Mouse (Mus musculus): ENCODE measurements around the gene Etfa. TPM values are rescaled to one million over a fixed set of nuclear protein-coding genes. Genes with fewer than 3 reads are reported as not detected.
A peak's percentile ranks its signal among the peaks of the same experiment; 100 is the strongest.

Etfa gene
- polyA plus RNA-seq, 1 experiment from 2014 or later: 282 TPM

- ChIA-PET CTCF (interaction anchor here (1.4 to 2.2 kb wide), 2 partner anchors 13 to 21 kb away, joined by 3 to 5 read pairs; no protein-coding TSS in a partner anchor), POLR2A (no interaction called here)
- DNase-seq (ENCODE audit: low read depth, low spot score): no peak
- no peaks in the 10 kb centered on the region for H3K27me3 ChIP-seq
- no peak for TF ChIP-seq CTCF (IDR thresholded peaks at IDR 0.05)
- no peak for ATAC-seq
- in situ Hi-C loops (cut with MboI; ENCODE audit: low pct_unique_long_range_greater_than_20kb): no loop called here
Observed at GRCm38 (mm10) chr9:55450035-55450434, 62.0 kb downstream of the Etfa start.

- no peak for ATAC-seq
- no peaks in the 10 kb centered on the region for H3K27me3 ChIP-seq
- no peak for TF ChIP-seq CTCF (IDR thresholded peaks at IDR 0.05)
- POLR2A ChIA-PET: no interaction called here
- CTCF ChIA-PET: interaction anchor here (2.2 kb wide), 1 partner anchor 20 kb away, joined by 5 read pairs; no protein-coding TSS in a partner anchor
- no peak for DNase-seq (ENCODE audit: low read depth, low spot score)
- in situ Hi-C loops (cut with MboI; ENCODE audit: low pct_unique_long_range_greater_than_20kb): no loop called here
Observed at GRCm38 (mm10) chr9:55449108-55449507, 62.9 kb downstream of the Etfa start.

- POLR2A ChIA-PET: interaction anchor here (1.0 kb wide), 1 partner anchor 15 kb away, joined by 3 read pairs; no protein-coding TSS in a partner anchor
- no peaks in the 10 kb centered on the region for H3K27me3 ChIP-seq
- in situ Hi-C loops (cut with MboI; ENCODE audit: low pct_unique_long_range_greater_than_20kb): no loop called here
- ATAC-seq: no peak
- CTCF ChIA-PET: interaction anchor here (1.0 to 1.6 kb wide), 3 partner anchors 17 to 88 kb away, joined by 3 to 5 read pairs (median 3); no protein-coding TSS in a partner anchor
- TF ChIP-seq CTCF (IDR thresholded peaks at IDR 0.05): no peak
- DNase-seq (ENCODE audit: low read depth, low spot score): no peak
Observed at GRCm38 (mm10) chr9:55447509-55447908, 64.5 kb downstream of the Etfa start.

GRCm38 (mm10) chr9:55439206-55439780 is 72.8 kb downstream of the Etfa start:
- ATAC-seq (no peak), DNase-seq (ENCODE audit: low read depth, low spot score) (no peak)
- no peaks in the 10 kb centered on the region for H3K27me3 ChIP-seq
- ChIA-PET CTCF (no interaction called here), POLR2A (no interaction called here)
- TF ChIP-seq CTCF (IDR thresholded peaks at IDR 0.05): no peak
- in situ Hi-C loops (cut with MboI; ENCODE audit: low pct_unique_long_range_greater_than_20kb): no loop called here

GRCm38 (mm10) chr9:55438433-55438832 is 73.6 kb downstream of the Etfa start:
- in situ Hi-C loops (cut with MboI; ENCODE audit: low pct_unique_long_range_greater_than_20kb): no loop called here
- CTCF ChIA-PET: no interaction called here
- POLR2A ChIA-PET: no interaction called here

GRCm38 (mm10) chr9:55433875-55434274 is 78.2 kb downstream of the Etfa start:
- in situ Hi-C loops (cut with MboI; ENCODE audit: low pct_unique_long_range_greater_than_20kb): loop anchor here (5.0 kb wide), 2 partner anchors 93 to 478 kb away; no protein-coding TSS in a partner anchor
- POLR2A ChIA-PET: no interaction called here
- H3K27me3 ChIP-seq: no peaks in the 10 kb centered on the region
- DNase-seq (ENCODE audit: low read depth, low spot score) (no peak), ATAC-seq (no peak)
- TF ChIP-seq CTCF (IDR thresholded peaks at IDR 0.05): no peak
- CTCF ChIA-PET: no interaction called here

More at GRCm38 (mm10) chr9:55438433-55438832, 73.6 kb downstream of the Etfa start:
- no peak for DNase-seq (ENCODE audit: low read depth, low spot score)
- ATAC-seq: no peak
- no peak for TF ChIP-seq CTCF (IDR thresholded peaks at IDR 0.05)
- H3K27me3 ChIP-seq: no peaks in the 10 kb centered on the region

- ATAC-seq: peak; percentile 38
- POLR2A ChIA-PET: interaction anchor here (0.7 to 0.8 kb wide), 2 partner anchors 14 to 16 kb away, joined by 3 read pairs; no protein-coding TSS in a partner anchor
- H3K27me3 ChIP-seq: no peaks in the 10 kb centered on the region
- in situ Hi-C loops (cut with MboI; ENCODE audit: low pct_unique_long_range_greater_than_20kb): loop anchor here (5.0 kb wide), 2 partner anchors 95 to 480 kb away; no protein-coding TSS in a partner anchor
- CTCF ChIA-PET: interaction anchor here (1.5 to 2.4 kb wide), 3 partner anchors 9 to 487 kb away, joined by 4 to 6 read pairs (median 4); no protein-coding TSS in a partner anchor
- DNase-seq (ENCODE audit: low read depth, low spot score): peak; percentile 57
- no peak for TF ChIP-seq CTCF (IDR thresholded peaks at IDR 0.05)
Observed at GRCm38 (mm10) chr9:55432306-55433289, 79.4 kb downstream of the Etfa start.

GRCm38 (mm10) chr9:55430133-55430532 is 81.9 kb downstream of the Etfa start:
- ChIA-PET POLR2A (no interaction called here), CTCF (interaction anchor here (0.9 to 2.8 kb wide), 9 partner anchors 11 to 489 kb away, joined by 3 to 9 read pairs (median 5); no protein-coding TSS in a partner anchor)
- TF ChIP-seq CTCF (IDR thresholded peaks at IDR 0.05): no peak
- in situ Hi-C loops (cut with MboI; ENCODE audit: low pct_unique_long_range_greater_than_20kb): loop anchor here (5.0 kb wide), 2 partner anchors 97 to 482 kb away; no protein-coding TSS in a partner anchor
- ATAC-seq (no peak), DNase-seq (ENCODE audit: low read depth, low spot score) (no peak)
- H3K27me3 ChIP-seq: no peaks in the 10 kb centered on the region

GRCm38 (mm10) chr9:55429242-55429975 is 82.6 kb downstream of the Etfa start:
- in situ Hi-C loops (cut with MboI; ENCODE audit: low pct_unique_long_range_greater_than_20kb): no loop called here
- CTCF ChIA-PET: interaction anchor here (0.6 to 2.8 kb wide), 11 partner anchors 11 to 692 kb away, joined by 3 to 9 read pairs (median 4); no protein-coding TSS in a partner anchor

More at GRCm38 (mm10) chr9:55429242-55429975, 82.6 kb downstream of the Etfa start:
- ATAC-seq (no peak), DNase-seq (ENCODE audit: low read depth, low spot score) (peak; percentile 41)
- TF ChIP-seq CTCF (IDR thresholded peaks at IDR 0.05): no peak
- POLR2A ChIA-PET: interaction anchor here (0.5 to 0.6 kb wide), 2 partner anchors 136 to 227 kb away, joined by 3 to 5 read pairs; no protein-coding TSS in a partner anchor
- H3K27me3 ChIP-seq: no peaks in the 10 kb centered on the region
